Mouse (Mus musculus): Measurements from ENCODE around the gene Abca3. TPM values are rescaled to one million over a fixed set of nuclear protein-coding genes. Genes with fewer than 3 reads are reported as not detected.

Abca3 gene
- polyA plus RNA-seq, 1 experiment from 2014 or later = 30.4 TPM

- DNase-seq (ENCODE audit: low spot score) (no peak), ATAC-seq (replicated peaks; ENCODE audit: low FRiP score) (no peak)
- Histone ChIP-seq H3K27ac (ENCODE audit: low read depth, low read length) (no peak overlapping the region; the same call in 1 of the 2 replicates), H3K4me2 (no peak overlapping the region), H3K36me3 (ENCODE audit: control insufficient read depth, insufficient read depth, low read length) (peaks cover 14% of the 10 kb centered on the region), H3K9ac (ENCODE audit: low read depth, low read length) (no peak overlapping the region), H3K27me3 (replicated peaks; ENCODE audit: control insufficient read depth, insufficient read depth, low read length) (no peaks in the 10 kb centered on the region), H3K4me3 (ENCODE audit: low read depth, low read length) (no peak overlapping the region), H3K4me1 (replicated peaks; ENCODE audit: control insufficient read depth, insufficient read depth, low read length) (no peaks in the 10 kb centered on the region), H3K9me3 (ENCODE audit: control insufficient read depth, low read length) (no peaks in the 10 kb centered on the region)
- 68% methylated on average over 8 of the region's 8 CpGs for WGBS
Measured at GRCm38 (mm10) chr17:24391149-24391548, 39.4 kb downstream of the Abca3 start.

GRCm38 (mm10) chr17:24393527-24393926 lies 41.8 kb downstream of the Abca3 start:
- Histone ChIP-seq H3K4me3 (ENCODE audit: low read depth, low read length) (no peak overlapping the region), H3K36me3 (ENCODE audit: control insufficient read depth, insufficient read depth, low read length) (peaks cover 9% of the 10 kb centered on the region; the same call in 1 of the 2 replicates), H3K4me2 (no peak overlapping the region), H3K9me3 (ENCODE audit: control insufficient read depth, low read length) (no peaks in the 10 kb centered on the region), H3K4me1 (replicated peaks; ENCODE audit: control insufficient read depth, insufficient read depth, low read length) (no peaks in the 10 kb centered on the region), H3K27ac (ENCODE audit: low read depth, low read length) (no peak overlapping the region), H3K9ac (ENCODE audit: low read depth, low read length) (no peak overlapping the region), H3K27me3 (replicated peaks; ENCODE audit: control insufficient read depth, insufficient read depth, low read length) (no peaks in the 10 kb centered on the region)
- DNase-seq (ENCODE audit: low spot score) (no peak), ATAC-seq (replicated peaks; ENCODE audit: low FRiP score) (no peak)
- 53% methylated on average over 4 of the region's 4 CpGs for WGBS

GRCm38 (mm10) chr17:24394456-24394855 lies 42.7 kb downstream of the Abca3 start:
- Histone ChIP-seq H3K4me1 (replicated peaks; ENCODE audit: control insufficient read depth, insufficient read depth, low read length) (no peaks in the 10 kb centered on the region), H3K4me2 (no peak overlapping the region), H3K9ac (ENCODE audit: low read depth, low read length) (no peak overlapping the region), H3K4me3 (ENCODE audit: low read depth, low read length) (no peak overlapping the region), H3K27ac (ENCODE audit: low read depth, low read length) (no peak overlapping the region), H3K36me3 (ENCODE audit: control insufficient read depth, insufficient read depth, low read length) (peaks cover 9% of the 10 kb centered on the region; the same call in 1 of the 2 replicates), H3K27me3 (replicated peaks; ENCODE audit: control insufficient read depth, insufficient read depth, low read length) (no peaks in the 10 kb centered on the region), H3K9me3 (ENCODE audit: control insufficient read depth, low read length) (no peaks in the 10 kb centered on the region)
- 82% methylated on average over 7 of the region's 7 CpGs for WGBS
- ATAC-seq (replicated peaks; ENCODE audit: low FRiP score) = no peak
- no peak for DNase-seq (ENCODE audit: low spot score)

- ATAC-seq (replicated peaks; ENCODE audit: low FRiP score) = no peak; the same call in 1 of the 2 replicates
- no peak for DNase-seq (ENCODE audit: low spot score)
- Histone ChIP-seq H3K4me2 (no peak overlapping the region), H3K9me3 (ENCODE audit: control insufficient read depth, low read length) (no peaks in the 10 kb centered on the region), H3K36me3 (ENCODE audit: control insufficient read depth, insufficient read depth, low read length) (peaks cover 30% of the 10 kb centered on the region), H3K27me3 (replicated peaks; ENCODE audit: control insufficient read depth, insufficient read depth, low read length) (no peaks in the 10 kb centered on the region), H3K27ac (ENCODE audit: low read depth, low read length) (no peak overlapping the region), H3K9ac (ENCODE audit: low read depth, low read length) (no peak overlapping the region), H3K4me3 (ENCODE audit: low read depth, low read length) (no peak overlapping the region), H3K4me1 (replicated peaks; ENCODE audit: control insufficient read depth, insufficient read depth, low read length) (no peaks in the 10 kb centered on the region)
- 70% methylated on average over 3 of the region's 3 CpGs for WGBS
Measured at GRCm38 (mm10) chr17:24402371-24402770, 50.6 kb downstream of the Abca3 start.

- H3K27me3 ChIP-seq (replicated peaks; ENCODE audit: control insufficient read depth, insufficient read depth, low read length) = no peaks in the 10 kb centered on the region
- H3K9me3 ChIP-seq (ENCODE audit: control insufficient read depth, low read length) = no peaks in the 10 kb centered on the region
- H3K27ac ChIP-seq (ENCODE audit: low read depth, low read length) = no peak overlapping the region
- no peak overlapping the region for H3K4me3 ChIP-seq (ENCODE audit: low read depth, low read length)
- ATAC-seq (replicated peaks; ENCODE audit: low FRiP score) = no peak
- H3K9ac ChIP-seq (ENCODE audit: low read depth, low read length) = no peak overlapping the region
- H3K36me3 ChIP-seq (ENCODE audit: control insufficient read depth, insufficient read depth, low read length) = peaks cover 29% of the 10 kb centered on the region
- H3K4me1 ChIP-seq (replicated peaks; ENCODE audit: control insufficient read depth, insufficient read depth, low read length) = no peaks in the 10 kb centered on the region
- no peak for DNase-seq (ENCODE audit: low spot score)
- H3K4me2 ChIP-seq = no peak overlapping the region
- 89% methylated on average over 12 of the region's 12 CpGs for WGBS
Measured at GRCm38 (mm10) chr17:24407116-24407803, 55.5 kb downstream of the Abca3 start.

- H3K27ac ChIP-seq (ENCODE audit: low read depth, low read length) = peak overlapping the region; percentile 84
- H3K4me1 ChIP-seq (replicated peaks; ENCODE audit: control insufficient read depth, insufficient read depth, low read length) = peaks cover 19% of the 10 kb centered on the region
- 17% methylated on average over 22 of the region's 22 CpGs for WGBS
- peak overlapping the region; percentile 71 for H3K9ac ChIP-seq (ENCODE audit: low read depth, low read length)
- H3K4me2 ChIP-seq = peak overlapping the region; percentile 63
- peak overlapping the region; percentile 72 for H3K4me3 ChIP-seq (ENCODE audit: low read depth, low read length)
- H3K36me3 ChIP-seq (ENCODE audit: control insufficient read depth, insufficient read depth, low read length) = peaks cover 20% of the 10 kb centered on the region
- no peaks in the 10 kb centered on the region for H3K9me3 ChIP-seq (ENCODE audit: control insufficient read depth, low read length)
- ATAC-seq (replicated peaks; ENCODE audit: low FRiP score) (peak; percentile 28), DNase-seq (ENCODE audit: low spot score) (peak; percentile 46)
- H3K27me3 ChIP-seq (replicated peaks; ENCODE audit: control insufficient read depth, insufficient read depth, low read length) = no peaks in the 10 kb centered on the region
Measured at GRCm38 (mm10) chr17:24413557-24414211, 61.9 kb downstream of the Abca3 start.

GRCm38 (mm10) chr17:24414230-24414976 lies 62.7 kb downstream of the Abca3 start, which contains the start of gene Rnps1:
Rnps1 (plus strand) TSS chr17:24414565.
- H3K4me1 ChIP-seq (replicated peaks; ENCODE audit: control insufficient read depth, insufficient read depth, low read length) = peaks cover 19% of the 10 kb centered on the region
- ATAC-seq (replicated peaks; ENCODE audit: low FRiP score) = peak; percentile 93
- H3K4me2 ChIP-seq = peak within 1 kb of the TSS; percentile 84
- H3K27ac ChIP-seq (ENCODE audit: low read depth, low read length) = peak within 1 kb of the TSS; percentile 84
- peak within 1 kb of the TSS; percentile 89 for H3K9ac ChIP-seq (ENCODE audit: low read depth, low read length)
- no peaks in the 10 kb centered on the region for H3K9me3 ChIP-seq (ENCODE audit: control insufficient read depth, low read length)
- peak; percentile 99 for DNase-seq (ENCODE audit: low spot score)
- peaks cover 27% of the 10 kb centered on the region for H3K36me3 ChIP-seq (ENCODE audit: control insufficient read depth, insufficient read depth, low read length)
- H3K4me3 ChIP-seq (ENCODE audit: low read depth, low read length) = peak within 1 kb of the TSS; percentile 72
- WGBS = under 1% methylated on average over 64 of the region's 64 CpGs
- H3K27me3 ChIP-seq (replicated peaks; ENCODE audit: control insufficient read depth, insufficient read depth, low read length) = no peaks in the 10 kb centered on the region

GRCm38 (mm10) chr17:24415011-24415410 lies 63.3 kb downstream of the Abca3 start:
- H3K27ac ChIP-seq (ENCODE audit: low read depth, low read length) = peak overlapping the region; percentile 79
- H3K27me3 ChIP-seq (replicated peaks; ENCODE audit: control insufficient read depth, insufficient read depth, low read length) = no peaks in the 10 kb centered on the region
- peak overlapping the region; percentile 72 for H3K4me3 ChIP-seq (ENCODE audit: low read depth, low read length)
- peaks cover 19% of the 10 kb centered on the region for H3K4me1 ChIP-seq (replicated peaks; ENCODE audit: control insufficient read depth, insufficient read depth, low read length)
- DNase-seq (ENCODE audit: low spot score) = no peak
- no peak for ATAC-seq (replicated peaks; ENCODE audit: low FRiP score)
- H3K9ac ChIP-seq (ENCODE audit: low read depth, low read length) = peak overlapping the region; percentile 89
- peaks cover 29% of the 10 kb centered on the region for H3K36me3 ChIP-seq (ENCODE audit: control insufficient read depth, insufficient read depth, low read length)
- WGBS = under 1% methylated on average over 21 of the region's 21 CpGs
- peak overlapping the region; percentile 84 for H3K4me2 ChIP-seq
- H3K9me3 ChIP-seq (ENCODE audit: control insufficient read depth, low read length) = no peaks in the 10 kb centered on the region
